Mouse (Mus musculus) liver, postnatal 0 days (tissue): ENCODE results near the gene Pdia6.

Experiments
- CTCF ChIP-seq: sonication (generic); IDR thresholded peaks from 2 replicates; pipeline ENCODE4 v1.5.1; 2016; ENCODE audit warnings: antibody characterized with exemption, low read depth
- EP300 ChIP-seq: IDR thresholded peaks from 2 replicates; pipeline ENCODE4 v1.6.1; 2016; ENCODE audit warnings: antibody characterized with exemption, low read depth, mild to moderate bottlenecking

GRCm38 (mm10) chr12:17227903-17228302 is 38.4 kb upstream of the Pdia6 start:
- no peak for TF ChIP-seq CTCF
- TF ChIP-seq EP300 = no peak
